Mouse (Mus musculus): ENCODE measurements around the gene Fryl. TPM values are rescaled to one million over a fixed set of nuclear protein-coding genes. Genes with fewer than 3 reads are reported as not detected.

Fryl gene
- total RNA-seq, 2 experiments from 2014 or later: 44.1 to 45.3 TPM

- no peak for DNase-seq
Measured at GRCm38 (mm10) chr5:73221826-73222225, 34.6 kb downstream of the Fryl start.

DNA sequence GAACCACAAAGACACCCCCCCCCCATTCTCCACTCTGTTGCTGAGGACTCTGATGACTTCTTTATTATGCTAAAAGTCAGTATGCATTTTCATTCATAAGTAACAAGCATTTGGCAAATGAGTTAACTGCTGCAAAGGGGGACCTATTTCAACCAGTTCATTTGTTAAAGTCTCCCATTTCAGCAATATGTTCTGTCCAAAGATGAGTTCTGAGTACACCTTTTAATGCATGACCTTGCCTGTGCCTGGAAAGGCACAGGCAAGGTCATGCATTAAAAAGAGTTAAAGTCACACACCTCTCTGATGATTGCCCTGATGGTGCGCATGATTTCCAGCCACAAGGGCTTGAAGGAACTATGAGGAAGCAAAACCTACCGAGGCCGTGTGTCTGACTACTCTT, 36.7 kb downstream of the Fryl start:
- DNase-seq: no peak

- no peak for DNase-seq
Measured at GRCm38 (mm10) chr5:73218065-73218464, 38.4 kb downstream of the Fryl start.

GRCm38 (mm10) chr5:73217116-73217515, 39.3 kb downstream of the Fryl start:
- no peak for DNase-seq

- no peak for DNase-seq
Measured at GRCm38 (mm10) chr5:73216014-73216413, 40.4 kb downstream of the Fryl start.

DNA sequence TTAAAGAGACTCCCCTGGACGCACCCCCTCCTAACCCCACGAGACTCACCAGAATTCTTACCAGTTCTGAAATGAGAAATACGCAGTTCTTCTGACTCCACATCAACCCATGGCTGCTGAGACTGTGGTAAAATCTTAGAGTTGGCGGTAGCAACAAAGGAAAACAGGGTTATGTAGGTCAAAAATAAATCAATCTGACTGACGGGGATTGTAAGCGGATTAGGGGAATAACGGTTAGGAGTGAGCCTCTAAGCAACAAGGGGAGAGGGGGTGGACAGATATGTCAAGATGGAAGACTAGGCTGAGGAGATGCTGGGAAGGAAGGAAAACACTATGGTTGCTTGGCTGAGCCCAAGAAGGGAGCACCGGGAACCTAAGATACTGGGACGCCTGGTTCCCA, 44.0 kb downstream of the Fryl start:
- no peak for DNase-seq

DNA sequence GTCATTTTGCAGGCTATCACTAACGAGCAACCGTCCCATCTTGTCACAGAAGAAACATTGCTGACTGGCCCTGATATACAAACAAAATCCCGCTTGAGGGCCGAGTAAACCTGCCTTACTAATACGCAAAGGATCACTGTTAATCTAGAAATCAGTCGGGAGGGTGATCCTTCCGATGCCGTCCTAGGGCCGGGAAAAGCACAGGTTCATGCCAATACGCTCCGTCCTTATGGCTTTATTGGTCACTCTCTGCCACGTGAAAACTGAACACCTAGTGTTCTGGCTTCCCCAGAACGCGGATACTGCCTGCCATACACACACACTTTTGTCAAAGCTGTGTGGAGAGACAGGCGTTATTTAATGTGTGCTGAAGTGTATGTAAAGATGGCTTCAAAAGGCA, 44.5 kb downstream of the Fryl start:
- no peak for DNase-seq

DNA sequence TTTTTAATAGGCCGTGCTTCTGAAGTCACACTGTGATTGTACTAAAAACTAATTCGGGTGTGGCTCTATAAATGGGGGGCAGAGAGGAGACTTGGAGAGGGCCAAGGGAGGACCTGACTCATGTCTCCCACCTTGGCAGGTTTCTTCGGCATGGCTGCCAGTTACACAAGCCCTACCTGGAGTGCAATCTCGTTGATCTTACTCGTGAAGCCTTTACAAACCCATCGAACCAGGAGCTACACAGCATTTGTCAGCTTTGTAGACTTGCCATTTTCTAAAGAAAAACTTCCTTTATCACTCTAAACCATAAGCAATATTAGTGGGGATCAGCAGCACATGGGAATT, 45.5 kb downstream of the Fryl start:
- DNase-seq: no peak

- no peak for DNase-seq
Measured at GRCm38 (mm10) chr5:73210127-73210970, 46.1 kb downstream of the Fryl start.

DNA sequence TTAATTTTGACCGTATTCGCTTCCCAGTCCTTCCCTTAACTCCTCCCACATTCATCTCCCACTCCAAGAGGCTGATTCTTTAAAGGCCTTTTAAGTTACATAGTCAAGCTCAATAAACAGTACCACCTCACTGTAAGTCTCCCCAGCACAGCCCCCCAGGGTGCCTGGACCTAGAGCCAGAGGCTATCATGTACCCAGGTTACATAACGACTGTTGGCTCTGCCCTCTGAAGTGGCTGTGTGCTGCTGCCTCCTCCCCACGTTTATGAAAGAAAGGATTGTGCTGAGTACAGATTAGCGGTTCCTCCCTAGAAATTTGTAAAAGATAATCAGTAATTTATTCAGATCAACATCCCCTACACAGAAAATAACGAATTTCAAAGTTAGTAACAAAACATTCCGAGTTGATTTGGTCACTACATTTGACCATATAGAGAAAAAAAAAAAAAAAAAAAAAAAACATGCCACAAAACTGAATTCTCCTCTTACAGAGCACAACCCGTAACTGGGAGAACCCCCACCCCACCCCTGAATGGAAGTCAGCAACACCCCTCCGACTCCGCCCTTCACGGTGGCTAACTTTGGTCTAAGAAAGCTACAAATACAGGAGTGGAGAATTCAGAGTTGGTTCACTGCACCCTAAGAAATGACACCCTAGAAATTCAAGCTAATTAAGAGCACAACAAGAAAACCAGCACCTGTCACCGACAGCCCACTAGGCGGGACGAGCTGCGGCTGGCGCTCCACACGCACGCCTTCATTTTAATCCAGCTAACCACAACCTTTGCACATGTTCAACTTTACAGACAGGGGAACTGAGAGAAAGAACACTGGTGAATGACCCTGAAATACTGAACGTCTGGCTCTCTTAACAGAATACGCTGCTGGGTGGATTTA, 47.0 kb downstream of the Fryl start:
- no peak for DNase-seq

DNA sequence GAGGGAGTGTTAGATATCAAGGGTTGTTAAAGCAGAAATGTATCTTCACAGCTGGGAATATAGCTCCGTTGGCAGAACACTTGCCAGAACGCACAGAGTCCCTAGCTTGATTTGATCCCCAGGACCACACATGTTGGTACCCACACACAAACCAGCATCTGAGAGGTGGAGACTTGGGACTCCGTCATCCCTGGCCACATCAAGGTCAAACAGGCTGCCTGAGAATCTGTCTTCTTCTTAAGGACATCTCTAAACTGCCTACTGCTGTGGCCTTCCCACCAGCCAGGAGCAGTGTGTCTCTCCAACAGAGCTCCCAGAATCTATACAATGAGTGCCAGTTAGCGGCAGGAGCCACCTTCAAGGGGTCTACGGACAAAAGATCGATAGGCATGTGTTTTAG, 47.8 kb downstream of the Fryl start:
- peak; percentile 21 to 25 for DNase-seq

DNA sequence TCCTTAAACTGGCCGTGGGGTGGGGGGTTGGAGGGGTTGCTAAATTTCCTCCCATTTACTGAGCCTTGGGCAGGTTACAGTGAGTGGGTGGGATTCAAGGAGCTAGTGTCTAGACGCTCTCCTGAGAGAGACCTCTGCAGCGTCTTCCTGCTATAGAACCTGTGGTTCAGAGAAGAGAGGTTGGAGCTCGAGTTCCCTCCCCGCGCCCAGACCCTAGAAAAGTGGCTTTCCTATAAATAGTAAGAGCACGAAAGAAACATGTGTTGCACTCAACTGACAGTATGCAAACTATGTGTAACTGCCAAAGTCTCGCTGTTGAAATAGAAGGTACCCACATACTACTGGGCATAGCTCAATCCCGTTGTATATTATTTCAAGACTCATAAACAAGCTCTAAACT, 49.7 kb downstream of the Fryl start:
- no peak for DNase-seq

- DNase-seq: peak in 1 of 2 experiments; percentile 16
Measured at GRCm38 (mm10) chr5:73205996-73206629, 50.3 kb downstream of the Fryl start.

GRCm38 (mm10) chr5:73205050-73205449, 51.4 kb downstream of the Fryl start:
- no peak for DNase-seq

DNA sequence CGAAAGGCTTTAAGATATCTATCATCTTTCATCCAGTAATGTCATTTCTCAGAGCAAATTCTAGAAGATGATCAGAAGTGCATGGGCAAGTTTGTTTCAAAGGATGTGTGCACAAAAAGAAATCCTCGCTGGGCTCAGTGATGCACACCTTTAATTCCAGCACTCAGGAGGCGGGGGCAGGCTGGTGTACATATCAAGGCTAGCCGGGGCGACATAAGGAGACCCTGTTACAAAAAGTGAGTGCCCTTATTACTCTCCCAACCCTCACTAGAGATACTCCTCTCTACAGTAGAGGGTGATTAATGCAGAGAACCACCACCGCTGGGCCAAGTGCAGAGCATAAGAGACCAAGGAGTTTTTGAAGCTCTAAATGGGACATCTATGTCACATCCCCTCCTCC, 53.9 kb downstream of the Fryl start:
- DNase-seq: no peak

DNA sequence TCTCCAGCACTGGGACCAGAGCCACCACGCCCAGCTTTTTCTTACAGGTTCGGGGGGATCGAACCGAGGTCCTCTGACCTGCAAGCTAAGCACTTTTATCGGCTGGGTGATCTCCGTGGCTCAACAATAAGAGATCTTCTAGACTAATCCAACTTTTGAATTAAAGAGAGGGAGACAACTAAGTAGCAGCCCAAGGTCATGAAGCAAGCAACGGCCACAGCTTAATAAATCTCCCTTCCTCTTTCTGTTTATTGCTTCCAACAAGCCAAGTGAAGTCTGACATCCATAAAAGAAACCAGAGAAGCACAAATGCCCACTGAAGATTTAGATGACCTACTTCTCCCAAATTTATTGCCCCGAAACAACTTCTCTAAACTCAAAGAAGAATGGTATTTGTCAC, 54.3 kb downstream of the Fryl start:
- no peak for DNase-seq

DNA sequence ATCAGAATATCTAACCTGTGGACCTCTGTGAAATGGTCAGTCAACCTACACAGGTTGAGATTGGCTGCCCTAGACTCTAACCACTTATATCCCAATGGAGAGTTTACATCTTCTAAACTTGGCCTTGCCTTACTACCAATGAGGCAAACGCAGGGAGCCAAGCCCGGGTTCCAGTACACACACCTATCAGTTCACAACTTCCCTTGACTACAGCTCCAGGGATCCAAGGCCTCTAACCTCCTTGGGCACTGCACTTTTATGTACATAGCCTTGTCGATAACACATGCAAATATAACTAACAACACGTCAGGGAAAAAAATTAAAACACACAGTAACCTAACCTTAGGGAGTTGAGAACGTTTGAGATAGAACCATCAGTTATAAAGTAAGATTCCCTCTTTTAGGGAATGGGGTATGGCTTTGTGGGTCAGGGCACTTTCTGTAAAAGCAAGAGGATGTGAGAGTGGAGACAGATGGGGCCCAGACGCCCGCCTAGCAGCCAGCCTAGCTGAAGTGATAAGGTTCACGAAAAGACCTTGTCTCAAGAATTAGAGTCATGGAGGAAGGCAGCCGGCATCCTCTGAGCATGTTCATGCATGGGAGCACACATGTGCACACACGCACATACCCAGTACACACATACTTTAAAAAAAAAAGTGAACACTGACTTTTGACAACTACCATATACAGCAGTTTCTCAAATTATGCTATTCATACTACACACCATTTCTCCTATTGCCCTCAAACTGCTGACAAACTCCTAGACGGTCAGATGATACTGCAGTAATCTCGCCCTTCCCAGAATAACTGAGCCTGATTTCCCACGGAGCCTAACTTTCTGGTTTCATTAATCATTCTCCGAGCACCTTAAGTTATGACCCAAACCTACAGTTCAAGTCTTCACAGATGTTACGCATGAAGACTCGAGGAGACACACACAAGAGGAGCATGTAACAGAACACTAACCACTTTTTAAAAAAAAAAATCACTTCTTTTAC, 55.7 kb downstream of the Fryl start:
- DNase-seq: no peak

DNA sequence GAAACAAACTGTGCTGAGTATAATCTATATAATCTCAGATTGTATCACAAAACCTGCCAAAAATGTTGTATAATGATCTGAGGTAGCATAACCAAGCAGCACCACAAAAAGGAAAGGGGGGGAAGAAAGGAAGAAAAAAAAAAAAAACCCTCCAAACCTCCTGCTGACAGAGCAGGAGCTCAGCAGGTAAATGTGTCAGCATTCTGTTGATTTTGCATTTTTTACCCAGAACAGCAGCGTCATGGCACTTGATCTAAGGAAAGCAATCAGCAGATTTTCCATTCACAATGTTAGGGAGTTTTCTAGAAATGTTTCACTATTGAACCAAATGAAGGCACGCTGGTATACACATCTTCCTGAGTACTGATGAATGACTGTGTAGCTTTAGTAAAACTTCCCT, 56.8 kb downstream of the Fryl start:
- DNase-seq: no peak

DNA sequence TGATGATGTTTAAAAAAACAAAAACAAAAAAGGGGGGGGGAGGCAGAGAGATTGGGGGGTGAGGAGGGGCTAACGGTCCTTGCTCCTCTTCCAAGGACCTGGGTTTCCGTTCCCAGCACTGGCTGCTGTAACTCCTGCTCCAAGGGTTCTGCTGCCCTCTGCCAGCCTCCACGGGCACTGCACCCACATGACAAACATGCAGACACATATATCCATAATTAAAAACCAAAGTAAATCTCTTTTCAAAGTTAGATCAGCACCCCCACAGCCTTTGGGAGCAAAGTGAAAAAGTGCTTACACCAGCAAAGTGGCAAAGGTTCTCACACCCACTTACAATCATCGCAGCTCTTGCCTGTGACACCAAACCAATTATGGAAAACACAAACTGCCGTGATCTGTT, 57.7 kb downstream of the Fryl start:
- DNase-seq: no peak

DNA sequence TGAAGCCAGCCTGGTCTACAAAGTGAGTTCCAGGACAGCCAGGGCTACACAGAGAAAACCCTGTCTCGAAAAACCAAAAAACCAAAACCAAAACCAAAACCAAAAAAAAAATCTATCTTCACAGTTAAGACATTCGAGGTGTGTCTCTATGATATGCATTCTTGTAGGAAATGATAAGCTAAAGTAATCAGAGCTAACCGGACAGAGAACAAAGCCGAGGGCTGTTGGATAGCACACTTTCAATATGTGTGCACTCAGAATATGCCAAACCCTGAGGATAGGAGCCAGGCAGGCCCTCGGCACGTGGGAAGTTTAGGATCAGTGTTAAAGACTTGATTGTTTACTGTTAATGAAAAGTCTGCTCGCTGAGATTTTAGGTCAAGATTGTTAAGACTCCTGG, 58.6 kb downstream of the Fryl start:
- no peak for DNase-seq

GRCm38 (mm10) chr5:73194740-73195139, 61.7 kb downstream of the Fryl start:
- DNase-seq: no peak

Data from adrenal gland, postnatal 36 days (tissue).